Mouse (Mus musculus): ENCODE measurements around the gene Cyb5r1.

DNA sequence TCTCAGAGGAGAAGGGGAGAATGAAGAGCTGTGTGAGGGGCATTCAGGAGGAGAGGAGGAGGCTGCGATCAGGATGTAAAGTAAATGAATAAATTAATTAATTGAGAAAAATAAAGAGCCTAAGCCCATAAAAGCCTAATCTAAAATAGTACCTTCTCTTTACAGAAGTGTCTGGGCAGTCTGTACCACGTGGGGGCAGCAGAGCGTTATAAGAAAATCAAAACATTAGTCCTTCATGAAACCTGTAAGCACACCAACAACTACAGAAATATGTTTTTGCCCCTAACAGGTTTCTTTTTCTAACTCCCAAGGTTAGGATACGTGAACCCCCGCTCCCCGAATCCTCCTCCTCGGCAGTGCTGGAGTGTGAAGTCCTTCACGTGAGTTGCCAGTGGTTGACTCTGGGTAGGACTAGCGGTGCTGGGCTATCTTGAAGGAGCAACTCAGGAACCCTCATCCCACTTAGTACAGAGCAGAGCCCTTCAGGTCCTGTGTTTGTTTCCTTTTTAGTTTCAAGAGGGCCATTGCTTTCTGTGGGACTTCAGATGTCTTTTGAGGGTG lies 36.5 kb upstream of the Cyb5r1 start:
- no peak for TF ChIP-seq POLR2A (IDR thresholded peaks at IDR 0.05; ENCODE audit: low read depth, low read length)
- no peak for TF ChIP-seq MAX (IDR thresholded peaks at IDR 0.05; ENCODE audit: low read length)
- TF ChIP-seq CTCF (conservative IDR thresholded peaks at IDR 0.05 in 1 of 2, IDR thresholded peaks at IDR 0.05 in 1 of 2; ENCODE audit: low read depth in 2 of 2, low read length in 2 of 2): peak in 1 of 2 experiments; percentile 71; a peak in 2 of 4 replicates
- TF ChIP-seq TBP (conservative IDR thresholded peaks at IDR 0.05; ENCODE audit: low read depth, low read length): no peak
- TF ChIP-seq USF1 (IDR thresholded peaks at IDR 0.05; ENCODE audit: low read depth, low read length): no peak
- TF ChIP-seq POLR2AphosphoS2 (IDR thresholded peaks at IDR 0.05; ENCODE audit: low read depth, low read length): no peak
- TF ChIP-seq SIN3A (IDR thresholded peaks at IDR 0.05; ENCODE audit: low read length): no peak
